Mouse (Mus musculus): Measurements from ENCODE around the gene Foxk1. TPM values are rescaled to one million over a fixed set of nuclear protein-coding genes. Genes with fewer than 3 reads are reported as not detected.

Foxk1 gene
- total and polyA plus RNA-seq, 3 experiments: 8.2 to 20.2 TPM; not detected in 1

DNA sequence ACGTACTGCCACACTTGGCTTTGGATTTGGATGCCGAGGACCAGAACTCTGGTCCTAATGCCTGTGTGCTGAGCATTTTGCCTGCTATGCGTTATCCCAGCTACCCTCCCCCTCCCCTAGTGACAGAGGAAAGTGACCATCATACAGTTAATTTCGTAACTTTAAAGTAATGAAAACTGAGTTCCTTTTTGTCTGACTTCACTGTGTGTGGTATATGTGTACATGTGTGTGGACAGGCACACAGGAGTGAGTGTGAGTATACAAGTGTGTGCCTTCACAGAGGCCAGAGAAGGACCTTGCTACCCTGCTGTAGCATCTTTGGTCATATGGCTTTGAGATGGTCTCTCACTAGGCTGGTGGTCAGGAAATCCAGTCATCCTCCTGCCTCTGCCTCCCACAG, 17.1 kb downstream of the Foxk1 start:
- no peak for DNase-seq (ENCODE audit: low read depth, low spot score)
- Histone ChIP-seq H3K27ac (ENCODE audit: control insufficient read depth, low read depth, low read length) (no peak overlapping the region), H3K9ac (ENCODE audit: control insufficient read depth, low read depth, low read length, poor library complexity, severe bottlenecking) (no peak overlapping the region), H3K36me3 (ENCODE audit: control insufficient read depth in 1 of 2, insufficient read depth in 2 of 2, low read length in 2 of 2) (peaks cover 0 to 2% of the 10 kb centered on the region in 2 experiments; a peak in 3 of 4 replicates), H3K79me2 (ENCODE audit: control insufficient read depth, insufficient read depth, low read length, poor library complexity) (peaks cover 11% of the 10 kb centered on the region), H3K9me3 (replicated peaks; ENCODE audit: insufficient read depth, low read length) (no peaks in the 10 kb centered on the region), H3K4me3 (ENCODE audit: control insufficient read depth in 1 of 2, insufficient read depth in 1 of 2, low read depth in 2 of 2, low read length in 2 of 2) (no peak overlapping the region), H3K4me1 (ENCODE audit: control insufficient read depth in 1 of 2, insufficient read depth in 2 of 2, low read length in 2 of 2) (peaks cover 2 to 3% of the 10 kb centered on the region in 2 experiments; a peak in 1 of 4 replicates), H3K27me3 (ENCODE audit: control insufficient read depth in 1 of 2, insufficient read depth in 2 of 2, low read length in 2 of 2) (no peaks in the 10 kb centered on the region)
- TF ChIP-seq POLR2AphosphoS5 (IDR thresholded peaks at IDR 0.05; ENCODE audit: borderline replicate concordance, low read depth, low read length) (no peak), TBP (IDR thresholded peaks at IDR 0.05; ENCODE audit: low read depth, low read length) (no peak), JUND (IDR thresholded peaks at IDR 0.05; ENCODE audit: low read depth, low read length) (no peak), ETS1 (IDR thresholded peaks at IDR 0.05; ENCODE audit: low read depth, low read length) (no peak), RAD21 (IDR thresholded peaks at IDR 0.05; ENCODE audit: low read depth, low read length) (no peak), POLR2A (IDR thresholded peaks at IDR 0.05; ENCODE audit: control insufficient read depth in 1 of 2, insufficient read depth in 1 of 2, low read depth in 1 of 2, low read length in 2 of 2, poor library complexity in 1 of 2) (no peak), E2F4 (IDR thresholded peaks at IDR 0.05; ENCODE audit: borderline replicate concordance, low read depth, low read length) (no peak), RCOR1 (IDR thresholded peaks at IDR 0.05; ENCODE audit: low read depth, low read length) (no peak), GATA1 (IDR thresholded peaks at IDR 0.05; ENCODE audit: low read depth, low read length) (no peak), MYC (IDR thresholded peaks at IDR 0.05; ENCODE audit: low read depth, low read length) (no peak), MXI1 (IDR thresholded peaks at IDR 0.05; ENCODE audit: low read depth, low read length) (no peak), NRF1 (IDR thresholded peaks at IDR 0.05; ENCODE audit: insufficient read depth, low read depth, low read length, poor library complexity, severe bottlenecking) (no peak), BHLHE40 (IDR thresholded peaks at IDR 0.05; ENCODE audit: borderline replicate concordance, low read depth, low read length) (no peak)

DNA sequence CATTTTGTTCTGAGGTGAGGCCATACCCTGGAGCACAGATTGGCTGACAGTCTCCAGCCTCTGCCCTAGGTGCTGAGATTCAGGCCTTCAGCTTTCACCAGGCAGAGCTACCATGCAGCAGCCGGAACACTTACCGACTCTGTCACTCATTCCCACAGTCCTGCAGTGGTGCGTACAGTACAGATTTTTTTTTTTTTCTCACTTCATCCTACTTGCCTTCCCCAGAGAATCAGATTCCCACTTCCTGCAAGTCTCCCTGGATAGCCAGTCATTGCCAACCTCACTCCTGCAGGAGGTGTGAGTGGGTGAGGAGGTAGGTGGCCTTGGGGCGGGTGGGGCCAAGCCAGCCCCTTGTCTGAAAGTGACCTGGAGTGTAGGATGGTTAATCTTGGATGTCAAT, 19.0 kb downstream of the Foxk1 start:
- Histone ChIP-seq H3K4me3 (ENCODE audit: control insufficient read depth in 1 of 2, insufficient read depth in 1 of 2, low read depth in 2 of 2, low read length in 2 of 2) (no peak overlapping the region), H3K36me3 (ENCODE audit: control insufficient read depth in 1 of 2, insufficient read depth in 2 of 2, low read length in 2 of 2) (peaks cover 0 to 2% of the 10 kb centered on the region in 2 experiments; a peak in 3 of 4 replicates), H3K27me3 (ENCODE audit: control insufficient read depth in 1 of 2, insufficient read depth in 2 of 2, low read length in 2 of 2) (no peaks in the 10 kb centered on the region), H3K79me2 (ENCODE audit: control insufficient read depth, insufficient read depth, low read length, poor library complexity) (peaks cover 6% of the 10 kb centered on the region), H3K9me3 (replicated peaks; ENCODE audit: insufficient read depth, low read length) (no peaks in the 10 kb centered on the region), H3K4me1 (ENCODE audit: control insufficient read depth in 1 of 2, insufficient read depth in 2 of 2, low read length in 2 of 2) (peaks cover 2 to 3% of the 10 kb centered on the region in 2 experiments; a peak in 1 of 4 replicates), H3K27ac (ENCODE audit: control insufficient read depth, low read depth, low read length) (no peak overlapping the region), H3K9ac (ENCODE audit: control insufficient read depth, low read depth, low read length, poor library complexity, severe bottlenecking) (no peak overlapping the region)
- DNase-seq (ENCODE audit: low read depth, low spot score): no peak
- TF ChIP-seq UBTF (IDR thresholded peaks at IDR 0.05; ENCODE audit: borderline replicate concordance, insufficient read depth, low read depth, low read length): no peak
- TF ChIP-seq TCF12 (IDR thresholded peaks at IDR 0.05; ENCODE audit: low read depth, low read length): no peak
- no peak for TF ChIP-seq CTCF (IDR thresholded peaks at IDR 0.05 in 2 of 3, conservative IDR thresholded peaks at IDR 0.05 in 1 of 3; ENCODE audit: control insufficient read depth in 1 of 3, insufficient read depth in 1 of 3, low read depth in 2 of 3, low read length in 3 of 3, poor library complexity in 1 of 3, severe bottlenecking in 1 of 3)
- no peak for TF ChIP-seq ZNF384 (IDR thresholded peaks at IDR 0.05; ENCODE audit: low read depth, low read length)
- no peak for TF ChIP-seq ELF1 (IDR thresholded peaks at IDR 0.05; ENCODE audit: low read depth, low read length)
- no peak for TF ChIP-seq POLR2AphosphoS5 (IDR thresholded peaks at IDR 0.05; ENCODE audit: borderline replicate concordance, low read depth, low read length)

Measured in MEL (cell line).